Mouse (Mus musculus) liver, embryonic 13.5 days (tissue): ENCODE measurements at regions not wholly inside any gene's neighbourhood (a gene's known extent, or its start where the extent isn't known, plus 50 kb on each side); places are given as distances from the start of the nearest gene placed in this dataset.

Source experiments
- ATAC-seq: fragments of 200-750 bp; cut with Nextera tagmentation; 2 replicates; pipeline ENCODE4 v1.8.0; 2017; ENCODE audit warnings: low read depth, mild to moderate bottlenecking, moderate number of reproducible peaks, moderate library complexity
- DNase-seq: peaks from one replicate; pipeline ENCODE4 v3.0.0; 2022
- H3K27ac ChIP-seq: fragments of 300-500 bp; sonication (generic); 2 replicates; pipeline ENCODE4 v1.5.1; 2015; ENCODE audit warnings: moderate library complexity, mild to moderate bottlenecking, inconsistent platforms
- H3K27me3 ChIP-seq: fragments of 300-500 bp; sonication (generic); 2 replicates; pipeline ENCODE4 v1.6.1; 2015; ENCODE audit warnings: mild to moderate bottlenecking, inconsistent platforms
- H3K36me3 ChIP-seq: fragments of 300-500 bp; sonication (generic); 2 replicates; pipeline ENCODE4 v1.6.1; 2015; ENCODE audit warnings: mild to moderate bottlenecking, inconsistent platforms
- H3K4me1 ChIP-seq: fragments of 300-500 bp; sonication (generic); replicated peaks from 2 replicates; pipeline ENCODE4 v1.6.1; 2015; ENCODE audit warnings: inconsistent platforms
- H3K4me2 ChIP-seq: fragments of 300-500 bp; sonication (generic); 2 replicates; pipeline ENCODE4 v1.6.1; 2015; ENCODE audit warnings: inconsistent platforms, mild to moderate bottlenecking, moderate library complexity
- H3K4me3 ChIP-seq: fragments of 300-500 bp; sonication (generic); replicated peaks from 2 replicates; pipeline ENCODE4 v1.5.1; 2015; ENCODE audit warnings: mild to moderate bottlenecking, inconsistent platforms
- H3K9ac ChIP-seq: fragments of 300-500 bp; sonication (generic); 2 replicates; pipeline ENCODE4 v1.6.1; 2015; ENCODE audit warnings: mild to moderate bottlenecking, inconsistent platforms
- H3K9me3 ChIP-seq: fragments of 300-500 bp; sonication (generic); replicated peaks from 2 replicates; pipeline ENCODE4 v1.6.1; 2016; ENCODE audit warnings: inconsistent platforms
- WGBS: fragments of 180-500 bp; shearing (Covaris S2); methylation state at CpG from one replicate; pipeline ENCODE4 v1.1.7; 2015; ENCODE audit not compliant: insufficient replicate concordance; 5-methylcytosine and 5-hydroxymethylcytosine counted together

DNA sequence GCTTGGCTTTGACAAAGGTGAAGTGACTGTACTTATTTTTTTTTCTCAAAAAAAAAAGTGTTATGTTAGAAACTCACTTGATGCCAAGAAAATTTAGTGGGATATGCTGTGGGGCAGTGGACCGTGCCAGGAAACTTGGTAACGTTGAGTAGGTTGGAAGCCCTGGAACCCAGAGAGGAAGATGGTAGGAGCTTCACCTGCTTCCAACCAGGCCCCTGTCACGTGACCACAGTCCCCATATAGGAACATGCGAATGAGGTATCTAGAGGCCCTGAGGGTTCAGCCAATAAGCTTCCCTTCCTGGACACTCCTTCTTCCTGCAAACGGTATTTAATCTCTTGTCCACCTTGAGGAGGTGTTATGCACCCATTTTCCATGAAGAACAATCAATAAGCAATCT, 68.5 kb upstream of the Irx6 start:
- no peak for DNase-seq
- Histone ChIP-seq H3K27ac (no peak overlapping the region), H3K27me3 (no peaks in the 10 kb centered on the region), H3K4me3 (no peak overlapping the region), H3K4me2 (no peak overlapping the region), H3K9me3 (no peaks in the 10 kb centered on the region), H3K36me3 (no peaks in the 10 kb centered on the region), H3K4me1 (no peaks in the 10 kb centered on the region), H3K9ac (no peak overlapping the region)
- 67% methylated on average over 5 of the region's 5 CpGs for WGBS
- no peak for ATAC-seq

DNA sequence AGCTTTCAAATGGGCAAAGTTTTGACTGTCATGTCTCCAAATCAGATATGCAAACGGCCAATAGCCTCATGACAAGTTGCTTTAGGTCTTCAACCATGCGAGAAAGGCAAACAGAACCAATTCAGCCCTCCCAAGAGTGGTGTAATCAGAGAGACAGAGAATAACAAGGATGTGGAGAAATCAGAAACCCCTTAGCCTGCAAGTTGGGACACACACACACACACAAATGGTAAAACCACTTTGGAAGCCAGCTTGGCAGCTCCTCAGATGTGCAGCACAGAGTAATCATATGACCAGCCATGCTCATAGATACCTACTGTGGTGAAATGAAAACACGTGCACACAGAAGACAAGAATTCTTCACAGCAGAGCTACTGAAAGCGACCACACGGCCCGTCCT, 66.5 kb upstream of the Irx6 start:
- Histone ChIP-seq H3K27me3 (no peaks in the 10 kb centered on the region), H3K4me2 (no peak overlapping the region), H3K9me3 (no peaks in the 10 kb centered on the region), H3K4me3 (no peak overlapping the region), H3K27ac (no peak overlapping the region), H3K9ac (no peak overlapping the region), H3K4me1 (no peaks in the 10 kb centered on the region), H3K36me3 (no peaks in the 10 kb centered on the region)
- no peak for DNase-seq
- 65% methylated on average over 6 of the region's 6 CpGs for WGBS
- no peak for ATAC-seq

DNA sequence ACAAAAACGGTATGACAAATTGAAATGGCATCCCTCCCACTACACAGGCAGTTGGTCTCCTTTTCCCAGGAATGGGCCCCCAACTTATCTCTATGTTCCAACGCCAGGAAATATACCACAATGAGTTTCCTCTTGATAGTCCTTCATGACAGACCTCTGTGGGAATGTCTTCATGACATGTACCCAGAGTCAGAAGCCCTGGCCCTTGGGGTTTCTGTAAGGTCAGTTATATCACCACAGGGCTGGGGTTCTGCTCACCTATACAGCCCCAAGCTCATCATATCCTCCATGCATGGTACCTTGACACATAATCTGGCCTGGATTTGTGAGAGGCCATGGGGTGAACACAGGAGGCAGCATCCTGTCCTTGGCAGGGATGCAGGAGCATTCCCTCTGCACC, 64.2 kb upstream of the Irx6 start:
- no peak overlapping the region for H3K4me2 ChIP-seq
- no peaks in the 10 kb centered on the region for H3K9me3 ChIP-seq
- H3K9ac ChIP-seq = no peak overlapping the region
- no peaks in the 10 kb centered on the region for H3K27me3 ChIP-seq
- DNase-seq (no peak), ATAC-seq (no peak)
- no peaks in the 10 kb centered on the region for H3K4me1 ChIP-seq
- WGBS = 20% methylated on average over 2 of the region's 2 CpGs
- H3K36me3 ChIP-seq = no peaks in the 10 kb centered on the region
- no peak overlapping the region for H3K27ac ChIP-seq
- no peak overlapping the region for H3K4me3 ChIP-seq

DNA sequence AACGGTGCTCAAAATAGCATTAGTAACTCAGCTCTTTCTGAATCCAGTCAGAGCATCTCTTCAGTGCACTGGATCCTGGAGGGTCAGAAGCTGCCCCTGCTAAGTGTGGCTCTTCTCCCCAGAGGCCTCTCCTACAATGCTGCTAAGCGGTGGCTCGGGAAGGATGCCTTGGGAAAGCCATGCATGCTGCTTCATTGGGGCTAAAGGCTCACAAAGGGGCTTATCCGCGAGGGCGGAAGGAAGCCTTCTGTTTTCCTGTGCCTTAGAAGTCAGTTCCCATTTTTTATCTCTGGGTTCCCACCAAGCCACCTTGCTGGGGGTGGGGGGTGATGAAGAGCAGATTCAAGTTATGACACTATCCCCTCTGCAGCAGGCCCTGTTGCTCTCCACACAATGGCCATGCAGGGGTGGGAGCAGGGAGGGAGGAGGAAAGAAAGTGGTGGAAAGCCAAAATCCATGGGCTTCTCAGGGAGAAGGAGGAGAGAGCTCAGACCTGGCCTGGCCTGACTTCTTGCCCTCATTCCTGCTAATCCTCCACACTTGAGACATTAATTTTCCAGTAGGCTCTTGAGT, 63.5 kb upstream of the Irx6 start:
- H3K4me2 ChIP-seq = no peak overlapping the region
- 18% methylated on average over 6 of the region's 6 CpGs for WGBS
- H3K27ac ChIP-seq = no peak overlapping the region
- H3K4me3 ChIP-seq = no peak overlapping the region
- no peaks in the 10 kb centered on the region for H3K27me3 ChIP-seq
- ATAC-seq = no peak
- H3K36me3 ChIP-seq = no peaks in the 10 kb centered on the region
- no peak overlapping the region for H3K9ac ChIP-seq
- no peak for DNase-seq
- no peaks in the 10 kb centered on the region for H3K9me3 ChIP-seq
- no peaks in the 10 kb centered on the region for H3K4me1 ChIP-seq

DNA sequence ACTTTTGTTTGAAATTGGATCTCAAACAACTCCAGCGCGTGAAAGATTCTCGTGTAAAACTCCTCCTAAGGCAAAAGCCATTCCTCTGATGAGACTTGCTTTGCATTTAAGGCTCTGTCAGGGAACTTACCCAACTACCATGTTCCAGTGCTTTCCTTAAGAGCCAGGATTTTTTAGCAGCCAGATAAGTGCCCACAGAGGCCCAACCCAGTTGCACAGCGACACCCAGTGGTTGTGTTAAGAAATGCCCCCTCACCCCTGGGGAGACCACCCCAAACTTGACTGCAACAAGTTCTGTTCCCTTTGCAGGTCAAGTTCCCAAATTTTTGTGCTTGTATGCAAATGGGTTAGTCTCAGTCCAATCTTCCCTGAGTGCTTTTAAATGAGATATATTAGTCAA, 60.6 kb upstream of the Irx6 start:
- H3K4me2 ChIP-seq = no peak overlapping the region
- WGBS = 36% methylated on average over 4 of the region's 4 CpGs
- no peak for DNase-seq

DNA sequence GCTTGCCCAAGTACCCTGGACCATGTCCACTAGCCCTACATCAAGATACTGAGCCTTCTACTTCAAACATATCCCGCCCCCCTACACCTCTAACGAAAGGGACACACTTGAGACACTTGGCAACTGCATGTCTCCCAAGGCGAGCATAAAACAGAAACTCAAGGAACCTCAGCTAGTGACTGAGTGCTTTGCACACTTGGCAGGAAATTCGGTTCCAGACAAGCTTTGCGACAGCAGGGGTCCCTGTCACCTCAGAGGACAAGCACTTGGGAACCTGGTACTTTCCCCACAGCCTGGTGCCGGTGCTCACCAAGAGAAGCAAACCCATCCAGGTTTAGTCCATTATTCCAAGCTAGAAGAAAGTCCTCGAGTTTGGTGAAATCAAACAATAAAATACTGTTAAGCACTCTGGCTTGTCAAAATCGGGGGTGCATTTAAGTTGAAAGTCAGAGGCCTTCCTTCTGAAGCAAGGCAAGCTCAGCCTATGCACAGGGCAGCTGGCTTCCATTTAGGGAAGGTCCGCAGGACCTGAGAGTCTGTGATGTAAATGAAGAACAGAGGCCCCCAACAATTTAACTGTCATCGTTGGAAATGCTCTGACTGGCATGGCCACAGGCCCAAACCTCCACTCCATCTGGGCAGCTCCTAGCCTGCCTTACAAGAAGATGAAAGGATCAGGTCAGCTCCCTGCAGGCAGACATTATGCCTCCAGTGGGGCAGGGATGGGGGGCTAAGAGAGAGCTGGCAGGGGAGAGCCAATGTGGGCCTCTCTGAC, 57.6 kb upstream of the Irx6 start:
- Histone ChIP-seq H3K4me3 (no peak overlapping the region), H3K4me1 (no peaks in the 10 kb centered on the region), H3K9ac (no peak overlapping the region), H3K9me3 (no peaks in the 10 kb centered on the region), H3K4me2 (no peak overlapping the region), H3K36me3 (no peaks in the 10 kb centered on the region), H3K27ac (no peak overlapping the region), H3K27me3 (no peaks in the 10 kb centered on the region)
- ATAC-seq = no peak
- no peak for DNase-seq
- WGBS = 53% methylated on average over 10 of the region's 10 CpGs

More for the DNA sequence above, 60.6 kb upstream of the Irx6 start:
- Histone ChIP-seq H3K9ac (no peak overlapping the region), H3K27ac (no peak overlapping the region), H3K36me3 (no peaks in the 10 kb centered on the region), H3K4me1 (no peaks in the 10 kb centered on the region), H3K4me3 (no peak overlapping the region), H3K9me3 (no peaks in the 10 kb centered on the region), H3K27me3 (no peaks in the 10 kb centered on the region)
- ATAC-seq = no peak

DNA sequence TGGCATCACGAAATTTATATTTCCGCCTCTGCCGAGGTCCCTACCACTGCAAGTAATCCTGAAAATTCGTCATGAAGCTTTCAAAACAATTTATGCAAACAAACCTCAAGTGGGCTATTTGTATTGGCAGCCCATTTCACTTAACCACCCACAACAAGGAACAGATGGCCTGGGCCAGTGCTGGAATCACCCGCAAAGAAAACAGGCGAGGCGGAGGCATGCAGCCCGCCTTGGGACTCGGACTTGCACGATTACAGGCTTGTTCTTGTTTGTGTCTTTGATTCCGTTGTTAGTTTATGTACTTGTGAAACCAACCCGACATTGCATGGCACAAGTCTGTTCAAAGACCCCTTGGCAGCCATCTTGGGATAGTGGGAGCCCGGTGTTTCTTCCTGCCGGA, 55.8 kb upstream of the Irx6 start:
- no peak for DNase-seq
- no peak overlapping the region for H3K4me3 ChIP-seq
- ATAC-seq = no peak
- no peaks in the 10 kb centered on the region for H3K36me3 ChIP-seq
- no peak overlapping the region for H3K27ac ChIP-seq
- H3K9me3 ChIP-seq = no peaks in the 10 kb centered on the region
- WGBS = 76% methylated on average over 14 of the region's 14 CpGs
- no peak overlapping the region for H3K9ac ChIP-seq
- no peaks in the 10 kb centered on the region for H3K4me1 ChIP-seq
- no peak overlapping the region for H3K4me2 ChIP-seq
- H3K27me3 ChIP-seq = no peaks in the 10 kb centered on the region
